Mouse (Mus musculus) testis, adult 2 months (tissue): ENCODE results near the gene Calm1. TPM values are rescaled to one million over a fixed set of nuclear protein-coding genes. Genes with fewer than 3 reads are reported as not detected.
"Not testable (repeated sequence)": the region's sequence is repeated elsewhere in the genome, so short reads cannot be mapped to it uniquely, and the experiment has no call there.

Experiments
- H3K27ac ChIP-seq: fragments of 200-500 bp; 2 replicates; pipeline ENCODE4 v1.5.1; 2012; ENCODE audit warnings: low read depth, low read length; ENCODE audit not compliant: control insufficient read depth, insufficient read depth
- H3K27me3 ChIP-seq: fragments of 200-500 bp; 2 replicates; pipeline ENCODE4 v1.6.1; 2012; ENCODE audit warnings: mild to moderate bottlenecking, low read length, moderate library complexity; ENCODE audit not compliant: control insufficient read depth, insufficient read depth
- H3K36me3 ChIP-seq: fragments of 200-500 bp; 2 replicates; pipeline ENCODE4 v1.6.1; 2012; ENCODE audit warnings: mild to moderate bottlenecking, low read length; ENCODE audit not compliant: control insufficient read depth, insufficient read depth
- H3K4me1 ChIP-seq: fragments of 200-500 bp; 2 replicates; pipeline ENCODE4 v1.6.1; 2012; ENCODE audit warnings: low read length; ENCODE audit not compliant: control insufficient read depth, insufficient read depth
- H3K4me3 ChIP-seq: fragments of 200-500 bp; 2 replicates; pipeline ENCODE4 v1.5.1; 2012; ENCODE audit warnings: low read depth, mild to moderate bottlenecking, low read length, moderate library complexity, mixed read lengths; ENCODE audit not compliant: control insufficient read depth
- CTCF ChIP-seq: fragments of 200-500 bp; IDR thresholded peaks from 2 replicates; pipeline ENCODE4 v1.5.1; 2012; ENCODE audit warnings: low read depth, mild to moderate bottlenecking, inconsistent platforms, low read length, moderate library complexity; ENCODE audit not compliant: control insufficient read depth, insufficient read depth, insufficient replicate concordance
- POLR2A ChIP-seq: fragments of 200-500 bp; IDR thresholded peaks from 2 replicates; pipeline ENCODE4 v1.6.1; 2012; ENCODE audit warnings: low read depth, mild to moderate bottlenecking, inconsistent platforms, low read length, moderate library complexity; ENCODE audit not compliant: control insufficient read depth
- polyA plus RNA-seq: library from polyadenylated mRNA; depleted of rRNA; stranded (reverse); fragments of >200 nt; gene quantifications from 2 replicates; pipeline ENCODE4 v1.2.3, GENCODE M21; 2012

Calm1 gene
- polyA plus RNA-seq, 1 experiment: 331 TPM

- Histone ChIP-seq H3K4me1 (peaks cover 11% of the 10 kb centered on the region), H3K4me3 (peak overlapping the region; percentile 36), H3K36me3 (no peaks in the 10 kb centered on the region), H3K27ac (peak overlapping the region; percentile 54), H3K27me3 (no peaks in the 10 kb centered on the region)
- TF ChIP-seq CTCF: no peak
- no peak; the same call in 1 of the 2 replicates for TF ChIP-seq POLR2A
Measured at GRCm38 (mm10) chr12:100167931-100168871, 31.0 kb upstream of the Calm1 start.

- H3K27ac ChIP-seq: no peak overlapping the region
- H3K4me3 ChIP-seq: no peak overlapping the region
- H3K27me3 ChIP-seq: no peaks in the 10 kb centered on the region
- H3K4me1 ChIP-seq: peaks cover 11% of the 10 kb centered on the region
- H3K36me3 ChIP-seq: no peaks in the 10 kb centered on the region
- TF ChIP-seq CTCF: no peak
Measured at GRCm38 (mm10) chr12:100172481-100172880, 26.8 kb upstream of the Calm1 start.

GRCm38 (mm10) chr12:100176469-100177056 lies 22.7 kb upstream of the Calm1 start:
- H3K4me1 ChIP-seq: no peaks in the 10 kb centered on the region; the same call in 1 of the 2 replicates
- TF ChIP-seq CTCF: no peak
- TF ChIP-seq POLR2A: no peak
- H3K36me3 ChIP-seq: no peaks in the 10 kb centered on the region
- H3K27me3 ChIP-seq: no peaks in the 10 kb centered on the region
- no peak overlapping the region for H3K4me3 ChIP-seq
- no peak overlapping the region for H3K27ac ChIP-seq

- Histone ChIP-seq H3K27me3 (no peaks in the 10 kb centered on the region), H3K4me3 (peak overlapping the region; percentile 54), H3K36me3 (no peaks in the 10 kb centered on the region), H3K27ac (no peak overlapping the region), H3K4me1 (no peaks in the 10 kb centered on the region; the same call in 1 of the 2 replicates)
- TF ChIP-seq POLR2A (no peak), CTCF (no peak)
Measured at GRCm38 (mm10) chr12:100178898-100179440, 20.3 kb upstream of the Calm1 start.

GRCm38 (mm10) chr12:100180802-100181201 lies 18.4 kb upstream of the Calm1 start:
- TF ChIP-seq CTCF (no peak), POLR2A (peak; percentile 82; the same call in 1 of the 2 replicates)
- Histone ChIP-seq H3K36me3 (no peaks in the 10 kb centered on the region), H3K27me3 (no peaks in the 10 kb centered on the region), H3K27ac (peak overlapping the region; percentile 68), H3K4me3 (peak overlapping the region; percentile 93), H3K4me1 (no peaks in the 10 kb centered on the region; the same call in 1 of the 2 replicates)

- Histone ChIP-seq H3K27ac (no peak overlapping the region), H3K36me3 (no peaks in the 10 kb centered on the region), H3K4me3 (no peak overlapping the region), H3K4me1 (peaks cover 3% of the 10 kb centered on the region; the same call in 1 of the 2 replicates), H3K27me3 (no peaks in the 10 kb centered on the region)
- TF ChIP-seq CTCF: no peak
- TF ChIP-seq POLR2A: no peak
Measured at GRCm38 (mm10) chr12:100182676-100183075, 16.6 kb upstream of the Calm1 start.

GRCm38 (mm10) chr12:100183970-100184369 lies 15.3 kb upstream of the Calm1 start:
- Histone ChIP-seq H3K4me3 (no peak overlapping the region), H3K27me3 (no peaks in the 10 kb centered on the region), H3K4me1 (peaks cover 6% of the 10 kb centered on the region), H3K27ac (no peak overlapping the region), H3K36me3 (no peaks in the 10 kb centered on the region)
- no peak for TF ChIP-seq CTCF
- TF ChIP-seq POLR2A: no peak

GRCm38 (mm10) chr12:100184976-100185375 lies 14.3 kb upstream of the Calm1 start:
- H3K36me3 ChIP-seq, H3K27ac ChIP-seq, H3K27me3 ChIP-seq, H3K4me1 ChIP-seq, H3K4me3 ChIP-seq: not testable (repeated sequence)
